In genomic region chr19:52975564-52976185, GRCm38 (mm10) we compare ENCODE assay signal across 7 mouse cellular contexts.
DNase-seq lines count a peak whose midpoint lies in the region; ATAC-seq and TF ChIP-seq lines count a peak whose summit lies in the region.

No protein-coding gene starts in this region.

- H3K27ac ChIP-seq in cerebellum, adult 2 months (ENCODE audit: insufficient read depth, low read length), result no peak overlapping the region
- H3K27ac ChIP-seq in hindbrain, postnatal 0 days, result no peak overlapping the region
- no peak overlapping the region for H3K27ac ChIP-seq in left cerebral cortex, adult 2 months

- H3K9ac ChIP-seq in hindbrain, postnatal 0 days (replicated peaks; ENCODE audit: low read length), result no peak overlapping the region

- H3K9me3 ChIP-seq in hindbrain, postnatal 0 days (ENCODE audit: low read length), result no peaks in the 10 kb centered on the region

- DNase-seq in R1 (ENCODE audit: low read depth, low spot score), result peak; percentile 80
- DNase-seq in cerebellum, adult 2 months, result peak; percentile 41 to 72
- peak; percentile 89 for DNase-seq in hindbrain, postnatal 0 days (ENCODE audit: low spot score)
- DNase-seq in left cerebral cortex, adult 2 months (ENCODE audit: extremely low spot score in 1 of 2, low spot score in 2 of 2), result peak; percentile 76 to 88
- peak; percentile 55 to 73 for DNase-seq in right cerebral cortex, postnatal 36 days (ENCODE audit: low spot score in 2 of 2)

- no peak overlapping the region for H3K4me2 ChIP-seq in hindbrain, postnatal 0 days (ENCODE audit: low read depth, low read length)

- no peaks in the 10 kb centered on the region for H3K27me3 ChIP-seq in cerebellum, adult 2 months (ENCODE audit: control insufficient read depth, insufficient read depth, low read length)
- no peaks in the 10 kb centered on the region for H3K27me3 ChIP-seq in hindbrain, postnatal 0 days (ENCODE audit: insufficient read depth, low read length)

- peak; percentile 81 for ATAC-seq in frontal cortex, adult (ENCODE audit: low TSS enrichment)
- ATAC-seq in hindbrain, postnatal 0 days, result peak; percentile 75
- peak; percentile 69 for ATAC-seq in megakaryocyte, adult 5-6 weeks (ENCODE audit: poor library complexity, severe bottlenecking)

- no peak for TF ChIP-seq POLR2A in cerebellum, adult 2 months (IDR thresholded peaks at IDR 0.05; ENCODE audit: borderline replicate concordance, insufficient read depth, low read length)

- no peaks in the 10 kb centered on the region for H3K36me3 ChIP-seq in hindbrain, postnatal 0 days (ENCODE audit: insufficient read depth, low read length)

- intact Hi-C loops in left cerebral cortex, adult 2 months (cut with DNase I), result loop anchor here (2.0 to 5.0 kb wide), 3 partner anchors 248 to 781 kb away; no protein-coding TSS in a partner anchor

- no peaks in the 10 kb centered on the region for H3K4me1 ChIP-seq in cerebellum, adult 2 months (ENCODE audit: control insufficient read depth, insufficient read depth, low read length)
- H3K4me1 ChIP-seq in hindbrain, postnatal 0 days (ENCODE audit: insufficient read depth, low read length), result no peaks in the 10 kb centered on the region

- peak; percentile 76 for TF ChIP-seq CTCF in cerebellum, adult 2 months (IDR thresholded peaks at IDR 0.05; ENCODE audit: borderline replicate concordance, insufficient read depth, low read depth, low read length)
- peak; percentile 92 for TF ChIP-seq CTCF in hindbrain, postnatal 0 days (IDR thresholded peaks at IDR 0.05; ENCODE audit: low read depth)
- TF ChIP-seq CTCF in left cerebral cortex, adult 2 months (IDR thresholded peaks at IDR 0.05), result peak; percentile 91

- WGBS in cerebellum, adult 2 months, result 41% methylated on average over 15 of the region's 15 CpGs
- WGBS in hindbrain, postnatal 0 days, result 44% methylated on average over 15 of the region's 15 CpGs

- no peak overlapping the region for H3K4me3 ChIP-seq in cerebellum, adult 2 months (replicated peaks; ENCODE audit: insufficient read depth, low read depth, low read length)
- H3K4me3 ChIP-seq in hindbrain, postnatal 0 days (ENCODE audit: low read length), result no peak overlapping the region
- no peak overlapping the region for H3K4me3 ChIP-seq in left cerebral cortex, adult 2 months
